Mouse (Mus musculus) lung, adult 2 months (tissue): ENCODE results near the gene Hsp90aa1. TPM values are rescaled to one million over a fixed set of nuclear protein-coding genes. Genes with fewer than 3 reads are reported as not detected.

Source experiments
- DNase-seq: peaks from one replicate; pipeline ENCODE4 v3.0.0; 2022
- H3K4me1 ChIP-seq: fragments of 200-500 bp; 2 replicates; pipeline ENCODE4 v1.6.1; 2011; ENCODE audit warnings: low read length; ENCODE audit not compliant: control insufficient read depth, insufficient read depth
- H3K4me3 ChIP-seq: fragments of 200-500 bp; replicated peaks from 2 replicates; pipeline ENCODE3; 2011; ENCODE audit warnings: low read depth, mild to moderate bottlenecking, control low read depth, low read length; ENCODE audit errors: extremely low read depth
- CTCF ChIP-seq: fragments of 200-500 bp; IDR thresholded peaks from 2 replicates; pipeline ENCODE4 v1.5.1; 2011; ENCODE audit warnings: mild to moderate bottlenecking, low read length, control low read depth; ENCODE audit not compliant: insufficient read depth
- POLR2A ChIP-seq: fragments of 200-500 bp; IDR thresholded peaks from 2 replicates; pipeline ENCODE4 v1.6.1; 2011; ENCODE audit warnings: low read depth, mild to moderate bottlenecking, control low read depth, low read length, borderline replicate concordance; ENCODE audit errors: extremely low read depth
- WGBS: fragments of 180-500 bp; shearing (Covaris S2); methylation state at CpG from one replicate; pipeline ENCODE4 v1.1.7; 2018; 5-methylcytosine and 5-hydroxymethylcytosine counted together
- polyA plus RNA-seq: library from polyadenylated mRNA; depleted of rRNA; stranded (reverse); fragments of >200 nt; gene quantifications from 2 replicates; pipeline ENCODE4 v1.2.3, GENCODE M21; 2012; rRNA removed

Hsp90aa1 gene
- polyA plus RNA-seq, 1 experiment: 105 TPM

DNA sequence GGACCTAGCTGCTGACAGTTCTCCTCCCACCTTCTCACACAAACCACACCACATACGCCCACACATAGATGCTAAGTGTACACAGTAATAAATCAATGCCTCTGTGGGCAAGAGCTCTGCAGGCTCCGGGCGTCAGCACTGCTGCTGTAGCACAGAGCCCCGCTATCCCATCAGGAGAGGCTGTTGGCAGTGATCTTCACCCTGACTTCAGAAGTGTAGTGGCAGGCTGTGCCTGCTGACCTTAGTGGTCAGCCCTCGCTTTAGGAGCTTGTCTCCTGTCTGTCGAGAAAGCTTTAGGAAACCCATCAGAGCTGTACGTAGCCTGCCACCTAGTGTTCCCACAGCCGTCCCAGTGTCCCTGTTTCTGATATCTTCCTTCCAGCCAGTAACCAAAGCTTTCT, 52.3 kb downstream of the Hsp90aa1 start:
- TF ChIP-seq CTCF: no peak
- TF ChIP-seq POLR2A: no peak
- H3K4me1 ChIP-seq: no peaks in the 10 kb centered on the region
- no peak overlapping the region for H3K4me3 ChIP-seq
- no peak for DNase-seq
- WGBS: 79% methylated on average over 8 of the region's 8 CpGs

Other genes with a start within 250 kb of the Hsp90aa1 start
- gene Dync1h1, start 101.3 kb downstream of the Hsp90aa1 start, polyA plus RNA-seq: 282 and 294 TPM in 2 replicates
- not detected in 2 replicates for gene 1700001K19Rik, start 20.1 kb downstream of the Hsp90aa1 start, polyA plus RNA-seq
- gene Wdr20, start 35.2 kb upstream of the Hsp90aa1 start, polyA plus RNA-seq: 13.5 and 16.2 TPM in 2 replicates
- gene Mok, start 138.2 kb upstream of the Hsp90aa1 start, polyA plus RNA-seq: 4.2 and 4.7 TPM in 2 replicates
- gene Zfp839, start 147.5 kb upstream of the Hsp90aa1 start, polyA plus RNA-seq: 5.2 and 5.7 TPM in 2 replicates
- gene Cinp, start 186.4 kb upstream of the Hsp90aa1 start, polyA plus RNA-seq: 30.2 and 34.8 TPM in 2 replicates
- 5.2 and 5.3 TPM in 2 replicates for gene Tecpr2, start 186.5 kb upstream of the Hsp90aa1 start, polyA plus RNA-seq